Comparison of ENCODE assay signal across 8 mouse cellular contexts in genomic region chr9:108692226-108693041, GRCm38 (mm10). TPM values are rescaled to one million over a fixed set of nuclear protein-coding genes. Genes with fewer than 3 reads are reported as not detected.
A peak's percentile ranks its signal among the peaks of the same experiment; 100 is the strongest.
DNase-seq lines count a peak whose midpoint lies in the region; ATAC-seq lines count a peak whose summit lies in the region.

No protein-coding gene starts in this region.

- H3K27me3 ChIP-seq in hindbrain, embryonic 14.5 days (ENCODE audit: control insufficient read depth, insufficient read depth, low read length) = no peaks in the 10 kb centered on the region

- ATAC-seq in hindbrain, embryonic 14.5 days (ENCODE audit: low FRiP score) = peak; percentile 60

- peak overlapping the region; percentile 90 for H3K27ac ChIP-seq in hindbrain, embryonic 14.5 days

- peaks cover 32% of the 10 kb centered on the region for H3K4me1 ChIP-seq in hindbrain, embryonic 14.5 days (replicated peaks; ENCODE audit: control insufficient read depth, insufficient read depth, low read length)

- peak; percentile 55 for DNase-seq in T-cell, adult 2 months (ENCODE audit: low spot score)
- DNase-seq in cerebellum, postnatal 25 days = peak; percentile 76 to 77
- DNase-seq in frontal cortex, postnatal 25 days (ENCODE audit: low spot score in 2 of 2) = peak; percentile 48 to 57
- peak; percentile 74 for DNase-seq in hindbrain, embryonic 14.5 days (ENCODE audit: low spot score)
- DNase-seq in left cerebral cortex, adult 18-20 months (ENCODE audit: low spot score in 2 of 2) = peak; percentile 65 to 70
- peak; percentile 68 to 69 for DNase-seq in lung, postnatal 4 days
- DNase-seq in retina, postnatal 1 day = peak; percentile 74
- DNase-seq in thymus, postnatal 4 days = peak; percentile 70

- no peaks in the 10 kb centered on the region for H3K9me3 ChIP-seq in hindbrain, embryonic 14.5 days (ENCODE audit: control insufficient read depth, low read length)

- peak overlapping the region; percentile 74 for H3K4me2 ChIP-seq in hindbrain, embryonic 14.5 days (replicated peaks)

- peak overlapping the region; percentile 90 for H3K4me3 ChIP-seq in hindbrain, embryonic 14.5 days (replicated peaks; ENCODE audit: low read length)

- H3K36me3 ChIP-seq in hindbrain, embryonic 14.5 days (replicated peaks; ENCODE audit: control insufficient read depth, insufficient read depth) = no peaks in the 10 kb centered on the region

- 1% methylated on average over 81 of the region's 92 CpGs for WGBS in hindbrain, embryonic 14.5 days

- peak overlapping the region; percentile 88 for H3K9ac ChIP-seq in hindbrain, embryonic 14.5 days

RNA-seq across cellular contexts. Expression of gene Prkar2a, which starts 3.3 kb away (rescaled TPM):
- polyA plus RNA-seq in hindbrain, embryonic 14.5 days (2014; fragmentation: Nextera tagmentation; extraction: Ambion mirVana) = 70.8 and 82.7 TPM in 2 replicates
- total RNA-seq in left cerebral cortex, adult 18-20 months (2021) = 10 to 100 TPM; 47.7 to 50.9 TPM

RNA-seq across cellular contexts. Expression of gene Slc25a20, which starts 30.5 kb away (rescaled TPM):
- polyA plus RNA-seq in hindbrain, embryonic 14.5 days (2014; fragmentation: Nextera tagmentation; extraction: Ambion mirVana) = 25.6 and 31.4 TPM in 2 replicates
- total RNA-seq in left cerebral cortex, adult 18-20 months (2021) = 10 to 100 TPM; 11.5 to 13.7 TPM

RNA-seq across cellular contexts. Expression of gene Arih2, which starts 43.2 kb away (rescaled TPM):
- polyA plus RNA-seq in hindbrain, embryonic 14.5 days (2014; fragmentation: Nextera tagmentation; extraction: Ambion mirVana) = 37.7 and 44.0 TPM in 2 replicates
- 10 to 100 TPM; 51.0 to 51.8 TPM for total RNA-seq in left cerebral cortex, adult 18-20 months (2021)

Comparison
In these comparisons a context has a peak if more than half of its experiments do, and no peak if none do; other contexts are left out.
1. Peak in every context shown above with its lines: DNase-seq, ATAC-seq, H3K4me3 ChIP-seq and H3K27ac ChIP-seq.